Mouse (Mus musculus): ENCODE measurements at regions not wholly inside any gene's neighbourhood (a gene's known extent, or its start where the extent isn't known, plus 50 kb on each side); places are given as distances from the start of the nearest gene placed in this dataset.

- peak; percentile 16 for DNase-seq
Measured at GRCm38 (mm10) chr17:88258361-88258796, 182.1 kb upstream of the Foxn2 start.

- DNase-seq: no peak
Measured at GRCm38 (mm10) chr17:88260176-88260575, 180.3 kb upstream of the Foxn2 start.

- DNase-seq: no peak
Measured at GRCm38 (mm10) chr17:88260826-88261225, 179.7 kb upstream of the Foxn2 start.

- DNase-seq: no peak
Measured at GRCm38 (mm10) chr17:88261556-88261955, 179.0 kb upstream of the Foxn2 start.

- no peak for DNase-seq
Measured at GRCm38 (mm10) chr17:88262326-88263187, 178.0 kb upstream of the Foxn2 start.

- no peak for DNase-seq
Measured at GRCm38 (mm10) chr17:88265291-88265690, 175.2 kb upstream of the Foxn2 start.

GRCm38 (mm10) chr17:88268216-88268615 is 172.3 kb upstream of the Foxn2 start:
- no peak for DNase-seq

GRCm38 (mm10) chr17:88268802-88269201 is 171.7 kb upstream of the Foxn2 start:
- DNase-seq: no peak

- no peak for DNase-seq
Measured at GRCm38 (mm10) chr17:88270896-88271295, 169.6 kb upstream of the Foxn2 start.

- DNase-seq: no peak
Measured at GRCm38 (mm10) chr17:88272161-88272560, 168.3 kb upstream of the Foxn2 start.

GRCm38 (mm10) chr17:88273520-88273919 is 167.0 kb upstream of the Foxn2 start:
- DNase-seq: no peak

GRCm38 (mm10) chr17:88274003-88274698 is 166.4 kb upstream of the Foxn2 start:
- DNase-seq: peak; percentile 36

GRCm38 (mm10) chr17:88274720-88275433 is 165.6 kb upstream of the Foxn2 start:
- no peak for DNase-seq

GRCm38 (mm10) chr17:88279656-88280055 is 160.9 kb upstream of the Foxn2 start:
- no peak for DNase-seq

- DNase-seq: no peak
Measured at GRCm38 (mm10) chr17:88282711-88283110, 157.8 kb upstream of the Foxn2 start.

GRCm38 (mm10) chr17:88284477-88284876 is 156.0 kb upstream of the Foxn2 start:
- no peak for DNase-seq

GRCm38 (mm10) chr17:88287861-88288260 is 152.7 kb upstream of the Foxn2 start:
- DNase-seq: no peak

- DNase-seq: peak; percentile 32
Measured at GRCm38 (mm10) chr17:88297520-88297919, 143.0 kb upstream of the Foxn2 start.

- DNase-seq: peak; percentile 51
Measured at GRCm38 (mm10) chr17:88303991-88304390, 136.5 kb upstream of the Foxn2 start.

- no peak for DNase-seq
Measured at GRCm38 (mm10) chr17:88305165-88305564, 135.3 kb upstream of the Foxn2 start.

GRCm38 (mm10) chr17:88306325-88306724 is 134.2 kb upstream of the Foxn2 start:
- DNase-seq: no peak

- DNase-seq: no peak
Measured at GRCm38 (mm10) chr17:88307082-88307481, 133.4 kb upstream of the Foxn2 start.

GRCm38 (mm10) chr17:88307826-88308225 is 132.7 kb upstream of the Foxn2 start:
- DNase-seq: no peak
